Mouse (Mus musculus): ENCODE measurements at regions not wholly inside any gene's neighbourhood (a gene's known extent, or its start where the extent isn't known, plus 50 kb on each side); places are given as distances from the start of the nearest gene placed in this dataset.

- DNase-seq (ENCODE audit: low read depth) = no peak
These were observed 342.4 kb upstream of the Kirrel3 start for GRCm38 (mm10) chr9:34143131-34143795.

GRCm38 (mm10) chr9:34155240-34156019 is 330.3 kb upstream of the Kirrel3 start:
- DNase-seq (ENCODE audit: low read depth) = no peak

- peak; percentile 55 for DNase-seq (ENCODE audit: low read depth)
These were observed 329.1 kb upstream of the Kirrel3 start for GRCm38 (mm10) chr9:34156581-34156980.

GRCm38 (mm10) chr9:34161119-34161518 is 324.6 kb upstream of the Kirrel3 start:
- no peak for DNase-seq (ENCODE audit: low read depth)

GRCm38 (mm10) chr9:34186314-34186713 is 299.4 kb upstream of the Kirrel3 start:
- no peak for DNase-seq (ENCODE audit: low read depth)

GRCm38 (mm10) chr9:34192542-34192941 is 293.2 kb upstream of the Kirrel3 start:
- peak; percentile 79 for DNase-seq (ENCODE audit: low read depth)

GRCm38 (mm10) chr9:34202122-34202941 is 283.4 kb upstream of the Kirrel3 start:
- DNase-seq (ENCODE audit: low read depth) = no peak

- DNase-seq (ENCODE audit: low read depth) = no peak
These were observed 282.6 kb upstream of the Kirrel3 start for GRCm38 (mm10) chr9:34202942-34203551.

GRCm38 (mm10) chr9:34203624-34204365 is 281.9 kb upstream of the Kirrel3 start:
- no peak for DNase-seq (ENCODE audit: low read depth)

GRCm38 (mm10) chr9:34204479-34204878 is 281.2 kb upstream of the Kirrel3 start:
- DNase-seq (ENCODE audit: low read depth) = no peak

GRCm38 (mm10) chr9:34231561-34231960 is 254.1 kb upstream of the Kirrel3 start:
- peak; percentile 34 for DNase-seq (ENCODE audit: low read depth)

GRCm38 (mm10) chr9:34234734-34235133 is 251.0 kb upstream of the Kirrel3 start:
- no peak for DNase-seq (ENCODE audit: low read depth)

- DNase-seq (ENCODE audit: low read depth) = peak; percentile 36
These were observed 246.2 kb upstream of the Kirrel3 start for GRCm38 (mm10) chr9:34239531-34239930.

- DNase-seq (ENCODE audit: low read depth) = peak; percentile 16
These were observed 242.0 kb upstream of the Kirrel3 start for GRCm38 (mm10) chr9:34243674-34244073.

- DNase-seq (ENCODE audit: low read depth) = no peak
These were observed 241.1 kb upstream of the Kirrel3 start for GRCm38 (mm10) chr9:34244576-34244975.

GRCm38 (mm10) chr9:34252796-34253195 is 232.9 kb upstream of the Kirrel3 start:
- no peak for DNase-seq (ENCODE audit: low read depth)

- no peak for DNase-seq (ENCODE audit: low read depth)
These were observed 227.2 kb upstream of the Kirrel3 start for GRCm38 (mm10) chr9:34258492-34258891.

- peak; percentile 82 for DNase-seq (ENCODE audit: low read depth)
These were observed 207.6 kb upstream of the Kirrel3 start for GRCm38 (mm10) chr9:34278068-34278467.

GRCm38 (mm10) chr9:34279386-34279785 is 206.3 kb upstream of the Kirrel3 start:
- no peak for DNase-seq (ENCODE audit: low read depth)

- DNase-seq (ENCODE audit: low read depth) = peak; percentile 61
These were observed 205.8 kb upstream of the Kirrel3 start for GRCm38 (mm10) chr9:34279906-34280305.

Measured in gonadal fat pad, adult 2 months (tissue).